Mouse (Mus musculus) embryo, embryonic 10.5 days (tissue): ENCODE measurements around the gene Ing4.
A peak's percentile ranks its signal among the peaks of the same experiment; 100 is the strongest.
"Not testable (repeated sequence)": the region's sequence is repeated elsewhere in the genome, so short reads cannot be mapped to it uniquely, and the experiment has no call there.

Experiments used
- DNase-seq: peaks from one replicate; pipeline ENCODE4 v3.0.0-alpha.2; 2015; ENCODE audit warnings: low spot score

The Ing4 gene

DNA sequence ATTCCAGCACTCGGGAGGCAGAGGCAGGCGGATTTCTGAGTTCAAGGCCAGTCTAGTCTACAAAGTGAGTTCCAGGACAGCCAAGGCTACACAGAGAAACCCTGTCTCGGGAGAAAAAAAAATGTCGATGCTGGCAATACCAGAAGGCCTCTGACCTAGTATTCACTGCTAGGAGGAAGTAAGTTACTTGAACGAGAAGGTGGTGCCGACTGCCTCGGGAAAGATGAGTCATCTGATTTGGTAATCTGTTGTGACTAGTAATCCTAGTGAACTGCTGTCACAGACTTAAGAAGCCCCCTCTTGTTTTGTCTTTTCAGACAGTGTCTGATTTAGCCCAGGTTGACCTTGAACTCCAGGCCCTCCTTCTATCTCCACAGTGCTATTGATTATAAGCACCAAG, 1.5 kb downstream of the Ing4 start:
- DNase-seq: no peak

DNA sequence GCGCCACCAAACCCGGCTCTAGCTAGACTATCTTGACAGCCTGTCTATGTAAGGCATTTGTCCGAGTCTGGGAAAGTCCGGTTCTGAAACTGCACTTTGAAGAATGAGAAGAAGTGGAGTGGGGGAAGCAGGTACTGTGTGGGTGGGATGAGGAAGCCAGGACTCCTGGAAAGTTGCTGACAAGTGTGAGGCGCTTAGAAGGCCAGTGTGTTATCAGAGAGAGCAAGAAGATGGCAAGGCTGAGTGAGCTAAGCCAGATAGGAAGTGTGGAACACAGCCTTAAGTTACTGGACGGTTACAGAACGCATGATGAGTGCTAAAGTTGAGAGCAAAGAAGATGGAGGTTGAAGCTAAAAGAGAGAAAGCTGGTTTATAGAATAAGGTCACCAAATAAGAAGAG, 2.5 kb downstream of the Ing4 start:
- DNase-seq: no peak

DNA sequence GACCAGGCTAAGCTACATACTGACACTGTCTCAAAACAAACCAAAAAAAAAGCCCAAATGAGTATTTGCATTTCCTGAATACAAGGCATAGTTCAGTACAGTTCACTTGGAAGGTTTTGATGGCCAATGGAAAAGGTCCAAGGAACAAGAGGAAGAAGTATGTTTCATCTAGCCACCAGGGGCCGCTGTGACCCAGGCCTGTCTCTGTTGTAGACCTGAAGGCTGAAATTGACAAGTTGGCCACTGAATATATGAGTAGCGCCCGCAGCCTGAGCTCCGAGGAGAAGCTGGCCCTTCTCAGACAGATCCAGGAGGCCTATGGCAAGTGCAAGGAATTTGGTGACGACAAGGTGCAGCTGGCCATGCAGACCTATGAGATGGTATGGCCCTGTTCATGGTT, 7.1 kb downstream of the Ing4 start:
- DNase-seq: peak; percentile 87

DNA sequence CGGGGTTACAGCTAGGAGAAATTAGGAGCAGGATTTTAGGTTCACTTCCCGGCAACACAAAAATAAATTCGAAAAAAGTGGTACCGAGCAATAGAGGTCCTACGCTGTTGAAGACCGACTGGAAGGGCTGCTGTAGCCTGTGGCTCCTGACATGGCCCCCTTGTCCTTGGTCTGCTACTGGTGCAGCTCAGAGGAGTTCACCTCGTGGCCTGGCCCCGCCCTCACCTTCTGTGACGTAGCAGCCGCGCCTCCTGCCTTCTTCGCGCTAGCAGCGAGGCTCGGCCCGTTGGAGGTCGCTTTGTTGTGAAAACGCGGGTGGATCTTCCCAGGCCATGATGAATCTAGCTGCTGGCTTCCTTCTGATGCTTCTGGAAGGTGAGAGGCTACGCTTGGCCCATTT, 10.1 kb downstream of the Ing4 start, which contains the start of gene Acrbp:
Gene Acrbp (plus strand): TSS at position 12 of the 400 bp plus-strand sequence.
- DNase-seq: no peak

DNA sequence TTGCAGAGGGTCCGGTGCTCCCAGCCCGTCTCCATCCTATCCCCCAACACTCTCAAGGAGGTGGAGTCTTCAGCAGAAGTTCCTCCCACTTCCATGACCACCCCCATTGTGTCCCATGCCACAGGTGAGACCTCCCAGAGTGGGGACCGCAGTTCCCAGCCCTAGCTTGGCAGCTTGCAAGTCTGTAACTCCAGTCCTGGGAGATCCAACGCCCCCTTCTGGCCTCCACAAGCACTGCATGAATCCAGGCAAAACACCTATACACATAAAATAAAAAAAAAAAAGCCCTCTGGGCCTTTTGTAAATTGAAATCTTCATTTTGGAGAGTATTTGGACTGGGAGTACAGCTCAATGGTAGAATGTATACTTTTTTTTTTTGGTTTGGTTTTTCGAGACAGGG, 11.7 kb downstream of the Ing4 start:
- no peak for DNase-seq

DNA sequence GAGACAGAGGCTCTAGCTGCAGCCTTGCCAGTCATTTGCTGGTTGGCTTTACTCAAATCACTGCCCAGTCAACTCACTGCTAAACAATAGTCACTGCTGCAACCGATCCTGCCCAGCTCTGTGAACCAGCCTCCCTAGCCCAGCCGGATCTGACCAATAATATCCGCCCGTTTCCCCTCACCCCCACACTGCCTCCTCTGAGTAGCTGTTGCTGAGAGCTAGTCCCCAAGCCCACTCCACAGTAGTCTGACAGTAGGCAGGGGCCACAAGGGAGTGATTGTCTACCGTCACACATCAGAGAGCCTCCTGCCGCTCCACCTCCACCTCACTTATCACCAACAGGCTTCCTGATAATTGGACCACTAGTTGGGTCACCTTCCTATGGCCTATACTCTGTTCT, 21.9 kb downstream of the Ing4 start:
- DNase-seq: no peak

DNA sequence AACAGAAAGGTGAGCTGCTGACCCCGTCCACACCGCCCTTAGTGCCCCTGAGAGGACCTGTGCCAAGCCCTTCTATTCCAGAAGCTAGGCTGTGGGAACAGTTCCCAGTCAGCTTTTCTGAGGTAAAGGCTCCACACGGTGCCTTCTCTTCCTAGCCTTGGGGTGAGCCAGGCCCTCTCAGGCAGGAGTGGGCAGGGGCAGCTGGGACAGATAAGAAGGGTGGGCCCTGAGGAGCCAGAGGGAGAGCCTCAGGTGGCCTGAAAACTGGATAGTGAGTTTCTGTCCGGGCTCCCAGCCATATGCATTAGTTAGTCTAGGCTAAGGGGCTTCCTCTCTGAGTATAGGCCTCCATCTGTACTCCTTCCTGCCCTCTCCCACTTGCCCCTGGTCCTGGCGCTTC, 23.0 kb downstream of the Ing4 start:
- no peak for DNase-seq

DNA sequence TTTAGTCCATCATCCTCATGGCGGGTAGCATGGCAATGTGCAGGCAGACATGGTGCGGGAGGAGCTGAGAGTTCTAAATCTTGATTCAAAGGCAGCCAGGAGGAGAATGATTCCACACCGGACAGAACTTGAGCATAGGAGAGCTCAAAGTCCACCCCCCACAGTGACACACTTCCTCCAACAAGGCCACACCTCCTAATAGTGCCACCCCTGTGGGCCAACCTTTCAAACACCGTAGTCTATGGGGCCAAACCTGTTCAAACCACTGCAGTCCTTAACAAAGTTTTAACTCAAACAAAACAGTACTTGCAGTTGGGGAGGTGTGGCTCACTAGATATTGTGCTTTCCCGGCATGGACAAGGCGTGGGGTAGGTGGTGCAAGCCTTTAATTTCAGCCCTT, 24.3 kb downstream of the Ing4 start:
- DNase-seq: no peak

DNA sequence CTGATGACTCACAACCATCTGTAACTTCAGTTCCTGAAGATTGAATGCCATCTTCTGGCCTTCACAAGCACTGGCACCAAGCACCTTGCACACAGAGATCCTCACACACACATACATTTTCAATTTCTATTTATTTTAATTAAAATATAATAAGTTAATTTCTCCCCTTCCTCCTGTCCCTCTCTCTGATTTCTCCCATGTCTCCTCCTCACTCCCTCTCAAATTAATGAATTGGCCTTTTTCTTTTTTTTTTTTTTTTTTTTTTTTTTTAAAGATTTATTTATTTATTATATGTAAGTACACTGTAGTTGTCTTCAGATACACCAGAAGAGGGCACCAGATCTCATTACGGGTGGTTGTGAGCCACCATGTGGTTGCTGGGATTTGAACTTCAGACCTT, 25.7 kb downstream of the Ing4 start:
- not testable (repeated sequence) for DNase-seq

DNA sequence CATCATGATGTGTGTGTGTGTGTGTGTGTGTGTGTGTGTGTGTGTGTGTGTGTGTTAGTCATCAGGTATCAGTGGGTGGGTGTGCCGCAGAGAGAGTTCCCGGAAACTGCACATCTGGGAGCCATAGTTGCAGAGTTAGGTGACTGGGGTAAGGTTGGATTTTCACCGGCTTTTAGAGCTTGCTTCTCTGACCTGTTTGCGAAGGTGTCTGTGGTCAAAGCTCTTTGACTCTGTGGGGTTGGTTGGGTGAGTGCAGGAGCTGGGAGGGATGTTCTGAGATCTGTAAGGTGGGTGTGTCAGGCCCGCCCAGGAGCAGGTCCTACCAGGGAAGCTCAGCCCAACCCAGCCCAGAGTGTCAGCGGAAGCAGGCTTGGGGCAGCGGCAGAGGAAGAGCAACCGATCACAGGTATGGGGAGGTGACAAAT, 28.0 kb downstream of the Ing4 start, which contains the start of gene Lpar5:
Gene Lpar5 (plus strand): TSS at position 350 of the 425 bp plus-strand sequence.
- DNase-seq: no peak

DNA sequence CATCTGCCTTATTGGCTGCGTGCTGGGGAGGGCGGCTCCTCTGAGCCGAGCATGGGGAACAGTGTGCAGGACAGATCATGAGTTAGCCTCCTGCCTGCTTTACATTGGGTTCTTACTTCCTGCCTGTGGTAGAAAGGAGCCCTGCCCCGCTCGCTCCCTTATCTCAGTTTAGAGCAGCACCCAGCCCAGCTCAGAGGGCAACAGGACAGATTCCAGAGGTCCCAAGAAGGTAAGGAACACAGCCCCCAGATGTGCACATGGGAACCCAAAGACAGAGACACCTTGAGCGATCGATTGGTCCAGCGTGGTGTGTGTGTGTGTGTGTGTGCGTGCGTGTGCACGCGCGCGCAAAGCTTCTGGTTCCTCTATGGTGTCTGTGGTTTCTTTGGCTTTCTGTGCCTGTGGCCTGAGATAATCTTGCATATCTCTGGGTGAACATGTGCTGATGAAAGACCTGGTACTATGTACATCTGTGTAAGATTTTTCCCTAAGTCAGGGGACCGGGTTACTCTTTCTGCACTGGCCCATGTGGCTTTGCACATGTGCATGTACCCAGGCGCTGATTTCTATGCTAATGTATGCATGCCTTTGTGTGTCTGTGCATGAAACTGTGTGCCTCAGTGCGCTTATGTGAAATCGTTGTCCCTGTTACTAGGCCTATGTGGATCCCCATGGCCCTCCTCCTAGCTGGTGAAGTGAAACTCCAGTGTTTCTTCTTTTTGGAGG, 31.8 kb downstream of the Ing4 start:
- DNase-seq: no peak

DNA sequence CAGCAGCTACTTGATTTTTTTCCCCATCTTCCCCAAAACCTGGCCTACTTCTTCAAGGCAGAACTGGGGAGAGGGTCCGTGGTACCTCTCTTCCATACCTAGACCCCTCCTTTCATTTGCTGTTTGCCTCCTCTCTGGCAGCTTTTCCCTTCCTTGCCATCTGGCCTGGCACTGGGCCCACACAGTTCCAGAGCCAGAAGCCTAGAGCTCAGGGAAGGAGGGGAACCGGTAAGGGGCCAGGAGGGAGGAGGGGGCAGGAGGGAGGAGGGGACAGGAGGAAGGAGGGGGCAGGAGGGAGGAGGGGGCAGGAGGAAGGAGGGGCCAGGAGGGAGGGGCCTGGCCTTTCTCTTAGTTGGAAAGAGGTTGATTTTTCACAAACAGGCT, 32.3 kb downstream of the Ing4 start:
- no peak for DNase-seq

DNA sequence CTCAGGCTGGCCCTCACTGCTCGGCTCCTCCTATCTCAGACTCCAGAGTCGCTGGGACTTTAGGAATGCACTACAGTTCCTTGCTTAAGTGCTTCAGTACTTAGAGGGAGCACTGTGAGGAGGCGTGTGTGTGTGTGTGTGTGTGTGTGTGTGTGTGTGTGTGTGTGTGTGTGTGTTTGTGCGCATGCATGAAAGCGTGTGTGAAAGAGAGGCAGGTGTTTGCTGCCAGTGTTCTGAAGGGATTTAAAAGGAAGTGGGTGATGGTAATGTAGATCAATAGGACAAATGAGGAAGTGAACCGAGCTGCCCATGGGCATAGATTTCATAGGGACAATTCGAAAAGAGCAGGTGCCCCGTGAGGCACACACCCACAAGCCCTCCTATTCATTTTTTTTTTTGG, 34.3 kb downstream of the Ing4 start:
- no peak for DNase-seq

DNA sequence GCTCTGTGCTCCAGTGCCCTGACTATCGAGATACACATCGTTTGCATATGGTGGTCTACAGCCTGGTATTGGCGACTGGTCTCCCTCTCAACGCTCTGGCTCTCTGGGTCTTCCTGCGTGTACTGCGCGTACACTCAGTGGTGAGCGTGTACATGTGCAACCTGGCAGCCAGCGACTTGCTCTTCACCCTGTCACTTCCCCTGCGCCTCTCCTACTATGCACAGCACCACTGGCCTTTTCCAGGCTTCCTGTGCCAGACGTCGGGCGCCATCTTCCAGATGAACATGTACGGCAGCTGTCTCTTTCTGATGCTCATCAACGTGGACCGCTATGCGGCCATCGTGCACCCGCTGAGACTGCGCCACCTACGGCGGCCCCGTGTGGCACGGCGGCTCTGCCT, 41.8 kb downstream of the Ing4 start:
- no peak for DNase-seq

DNA sequence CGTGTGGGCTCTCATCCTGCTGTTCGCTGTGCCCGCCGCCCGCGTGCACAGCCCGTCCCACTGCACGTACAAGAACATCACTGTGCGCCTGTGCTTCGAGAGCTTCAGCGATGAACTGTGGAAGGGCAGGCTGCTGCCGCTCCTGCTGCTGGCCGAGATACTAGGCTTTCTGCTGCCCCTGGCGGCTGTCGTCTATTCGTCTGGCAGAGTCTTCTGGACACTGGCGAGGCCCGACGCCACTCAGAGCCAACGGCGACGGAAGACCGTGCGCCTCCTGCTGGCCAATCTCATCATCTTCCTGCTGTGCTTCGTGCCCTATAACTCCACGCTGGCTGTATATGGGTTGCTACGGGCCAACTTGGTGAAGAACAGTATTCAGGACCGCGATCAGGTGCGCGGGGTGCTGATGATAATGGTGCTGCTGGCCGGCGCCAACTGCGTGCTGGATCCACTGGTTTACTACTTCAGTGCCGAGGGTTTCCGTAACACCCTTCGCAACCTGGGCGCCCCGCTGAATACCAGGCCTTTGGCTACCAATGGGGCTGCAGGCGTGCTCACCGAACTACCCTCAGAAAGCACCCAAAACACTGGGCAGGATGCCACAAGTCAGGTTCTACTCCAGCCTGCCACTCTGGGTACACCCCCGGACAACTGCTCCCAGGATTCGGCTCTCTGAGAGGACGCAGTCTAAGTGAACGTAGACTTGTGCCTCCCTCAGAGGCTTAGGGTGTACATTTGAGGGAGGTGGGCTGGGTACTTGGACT, 42.4 kb downstream of the Ing4 start:
- DNase-seq: peak; percentile 98

DNA sequence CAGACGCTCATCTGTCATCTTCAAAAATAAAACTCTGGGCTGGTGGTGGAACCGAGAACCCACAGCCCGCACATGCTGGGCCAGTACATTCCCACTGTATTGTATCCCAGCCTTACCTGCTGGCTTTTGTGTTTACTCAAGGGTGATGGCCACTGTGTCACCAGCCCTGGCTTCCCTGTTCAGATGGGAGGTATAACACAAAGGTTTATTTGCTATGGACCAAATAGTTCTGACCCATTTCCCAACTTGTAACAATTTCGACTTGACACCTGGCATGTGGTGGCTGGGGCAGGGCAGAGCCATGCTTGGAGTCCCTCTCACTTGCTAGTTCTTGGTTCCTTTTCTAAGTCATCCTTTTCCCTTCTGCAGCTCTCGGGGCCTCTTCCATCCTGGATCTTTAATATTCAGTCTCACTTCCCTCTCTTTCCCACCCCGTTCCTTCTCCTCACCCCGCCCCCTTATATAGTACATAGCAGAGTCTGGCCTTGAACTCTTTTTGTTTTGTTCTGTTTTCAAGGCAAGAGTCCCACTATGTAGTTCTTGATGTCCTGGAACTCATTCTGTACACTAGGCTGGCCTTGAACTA, 43.3 kb downstream of the Ing4 start:
- DNase-seq: no peak

DNA sequence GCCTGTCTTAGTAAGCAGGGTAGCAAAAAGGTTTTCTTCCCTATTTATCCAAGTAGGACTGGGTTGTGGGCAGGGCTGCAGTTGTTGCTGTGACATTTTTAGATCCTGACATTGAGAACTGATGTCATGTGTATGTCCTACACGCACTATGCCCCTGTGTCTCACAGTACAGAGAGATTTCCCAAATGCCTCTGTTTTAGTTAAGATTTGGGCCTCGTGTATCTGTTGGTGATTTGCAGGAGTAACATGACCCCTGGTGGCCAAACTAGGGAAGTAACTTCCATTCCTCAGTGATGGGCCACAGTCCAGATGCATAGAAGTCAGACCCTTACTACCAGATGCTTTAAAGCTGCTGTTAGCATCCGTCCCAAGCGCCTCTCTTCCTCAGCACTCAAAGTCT, 44.9 kb downstream of the Ing4 start:
- peak; percentile 89 for DNase-seq

DNA sequence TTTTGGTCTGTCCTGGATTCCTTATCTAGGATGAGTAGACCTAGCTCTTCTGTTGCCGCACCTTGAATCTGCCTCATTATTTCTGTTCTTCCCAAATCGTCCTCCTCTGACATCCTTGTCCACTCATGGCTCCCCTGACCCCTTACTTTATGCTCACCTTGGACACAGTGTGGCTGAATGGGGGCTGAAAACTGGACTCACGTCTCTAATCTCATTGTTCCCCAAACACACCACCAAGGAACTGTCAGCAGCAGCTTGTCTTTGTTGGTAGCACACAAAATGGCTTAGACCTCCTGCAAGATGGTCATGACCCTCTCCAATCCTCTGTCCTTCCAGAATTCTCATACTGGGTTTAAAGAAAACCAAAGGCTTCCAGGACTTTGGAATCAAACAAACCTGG, 48.4 kb downstream of the Ing4 start:
- DNase-seq: no peak

DNA sequence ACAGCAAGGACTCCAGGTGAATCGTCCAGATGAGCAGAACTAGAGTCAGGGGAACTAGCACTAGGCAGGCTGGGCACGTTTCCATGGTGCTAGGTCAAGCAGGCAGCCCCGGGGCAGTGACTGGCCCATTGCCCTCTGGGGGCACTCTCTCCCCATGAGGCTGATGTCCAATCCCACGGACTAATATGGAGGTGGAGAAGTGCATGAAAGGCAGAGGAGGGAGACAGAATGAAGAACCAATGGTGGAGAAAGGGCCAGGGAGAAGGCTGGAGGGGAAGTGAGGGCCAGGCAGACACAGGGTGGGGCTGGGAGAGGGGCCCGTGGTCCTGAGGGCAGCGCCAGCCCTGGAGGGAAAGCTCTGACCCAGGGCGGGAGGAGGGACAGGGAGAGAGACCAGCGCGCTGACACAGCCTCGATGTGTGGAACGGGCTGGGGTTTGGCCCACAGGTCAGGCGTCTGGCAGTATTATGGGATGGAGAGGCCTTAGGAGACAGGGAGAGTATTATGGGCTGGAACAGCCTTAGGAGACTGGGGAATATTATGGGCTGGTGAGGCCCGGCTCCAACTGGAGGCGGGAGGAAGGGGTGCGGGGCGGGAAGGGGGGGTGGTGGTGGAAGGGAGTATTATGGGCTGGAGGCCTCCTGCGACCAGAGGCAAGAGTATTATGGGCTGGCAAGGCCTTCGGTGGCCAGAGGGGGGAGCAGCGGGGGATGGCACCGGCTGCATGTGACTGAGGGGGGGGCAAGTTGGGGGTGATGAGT, 49.2 kb downstream of the Ing4 start:
- peak; percentile 94 for DNase-seq

DNA sequence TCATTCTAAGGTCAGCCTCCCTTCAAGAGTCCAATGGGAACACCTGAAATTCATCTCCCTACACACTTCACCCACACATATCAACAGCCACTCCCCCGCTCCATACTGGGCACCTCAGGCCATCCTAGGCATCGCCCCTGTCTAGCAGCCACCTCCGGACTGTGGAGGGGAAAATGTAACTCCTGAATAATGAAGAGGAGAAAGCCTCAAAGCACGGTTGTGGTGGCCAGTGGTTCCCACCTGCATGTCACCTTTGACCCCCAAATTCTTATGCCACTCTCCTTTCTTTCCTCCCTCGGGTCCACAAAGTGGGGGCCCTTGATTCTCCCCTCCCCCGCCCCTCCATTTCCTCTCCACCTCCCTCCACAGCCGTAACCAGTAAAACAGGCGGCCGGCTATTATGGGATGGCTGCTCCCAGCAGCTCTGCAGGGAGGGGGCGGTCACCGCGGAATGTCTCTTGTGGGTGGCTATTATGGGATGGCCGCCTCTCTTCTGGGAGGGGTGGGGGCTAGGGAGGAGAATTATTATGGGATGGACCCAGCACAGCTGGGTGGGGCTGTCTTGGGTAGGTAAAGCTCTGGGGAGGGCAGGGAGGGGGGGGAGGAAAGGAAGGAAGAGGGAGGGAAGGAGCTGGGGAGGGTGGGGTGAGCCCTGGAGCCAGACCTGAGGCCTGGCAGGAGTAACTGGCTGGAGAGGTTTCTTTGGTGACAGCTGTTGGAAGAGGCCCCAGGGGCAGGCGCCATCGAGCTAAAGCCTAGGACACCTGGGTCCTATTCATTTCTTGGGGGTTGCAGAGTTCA, 50.2 kb downstream of the Ing4 start:
- peak; percentile 79 for DNase-seq

DNA sequence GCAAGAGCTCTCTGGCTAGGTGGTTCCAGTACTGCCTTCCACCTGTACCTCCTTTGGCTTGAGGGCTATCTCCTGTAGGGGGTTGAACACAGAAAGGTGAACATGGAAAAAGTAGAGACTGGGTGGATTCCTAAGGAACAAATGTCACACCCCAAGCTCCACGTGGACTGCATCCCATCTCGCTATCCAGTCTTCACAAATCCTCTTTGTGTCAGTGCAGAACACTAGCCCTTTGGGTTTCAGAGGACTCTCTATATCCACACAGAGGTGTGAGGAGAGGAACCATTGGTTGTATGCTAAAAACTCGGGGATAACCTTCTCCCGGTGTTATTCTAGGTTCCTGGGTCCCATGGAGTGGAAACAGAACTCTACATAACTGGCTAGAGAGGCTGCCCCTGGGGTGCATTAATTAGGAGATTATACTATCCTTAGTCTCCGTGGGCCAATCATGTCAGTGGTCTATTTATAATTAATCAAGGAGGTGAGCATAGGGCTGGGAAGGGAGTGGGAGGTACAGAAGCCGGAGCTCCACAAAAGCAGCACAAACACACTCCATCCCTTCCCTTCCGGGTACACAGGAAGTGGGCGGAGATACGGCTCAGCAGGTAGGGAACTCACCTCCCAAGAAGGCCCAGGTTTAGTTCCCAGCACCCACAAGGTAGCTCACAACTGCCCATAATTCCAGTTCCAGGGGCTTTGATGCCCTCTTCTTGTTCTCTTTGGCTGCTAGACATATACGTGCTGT, 51.0 kb downstream of the Ing4 start:
- no peak for DNase-seq
